Mouse (Mus musculus) embryonic fibroblast, embryonic 13.5 days (primary cell): ENCODE data around the gene Plcd1. TPM values are rescaled to one million over a fixed set of nuclear protein-coding genes. Genes with fewer than 3 reads are reported as not detected.

Source experiments
- H3K27ac ChIP-seq: 2 replicates; pipeline ENCODE4 v1.5.1; 2012; ENCODE audit warnings: low read length, control low read depth, inconsistent platforms; ENCODE audit not compliant: insufficient read depth
- H3K4me1 ChIP-seq: 2 replicates; pipeline ENCODE4 v1.6.1; 2011; ENCODE audit warnings: low read length; ENCODE audit not compliant: control insufficient read depth, insufficient read depth
- H3K4me3 ChIP-seq: 2 replicates; pipeline ENCODE4 v1.5.1; 2011; ENCODE audit warnings: mild to moderate bottlenecking, control low read depth, low read length; ENCODE audit not compliant: insufficient read depth
- CTCF ChIP-seq: IDR thresholded peaks from 2 replicates; pipeline ENCODE4 v1.5.1; 2011; ENCODE audit warnings: mild to moderate bottlenecking, control low read depth, low read length, moderate library complexity, borderline replicate concordance; ENCODE audit not compliant: insufficient read depth
- POLR2A ChIP-seq: IDR thresholded peaks from 2 replicates; pipeline ENCODE4 v1.6.1; 2011; ENCODE audit warnings: low read depth, mild to moderate bottlenecking, control low read depth, low read length, moderate library complexity
- polyA plus RNA-seq: library from polyadenylated mRNA; stranded (reverse); fragments of >200 nt; gene quantifications from 2 replicates; pipeline ENCODE4 v1.2.4, GENCODE M21; 2011; ENCODE audit warnings: low read depth; ENCODE audit not compliant: missing spikeins, insufficient read length

The Plcd1 gene
- 28.3 and 38.7 TPM in 2 replicates for polyA plus RNA-seq

DNA sequence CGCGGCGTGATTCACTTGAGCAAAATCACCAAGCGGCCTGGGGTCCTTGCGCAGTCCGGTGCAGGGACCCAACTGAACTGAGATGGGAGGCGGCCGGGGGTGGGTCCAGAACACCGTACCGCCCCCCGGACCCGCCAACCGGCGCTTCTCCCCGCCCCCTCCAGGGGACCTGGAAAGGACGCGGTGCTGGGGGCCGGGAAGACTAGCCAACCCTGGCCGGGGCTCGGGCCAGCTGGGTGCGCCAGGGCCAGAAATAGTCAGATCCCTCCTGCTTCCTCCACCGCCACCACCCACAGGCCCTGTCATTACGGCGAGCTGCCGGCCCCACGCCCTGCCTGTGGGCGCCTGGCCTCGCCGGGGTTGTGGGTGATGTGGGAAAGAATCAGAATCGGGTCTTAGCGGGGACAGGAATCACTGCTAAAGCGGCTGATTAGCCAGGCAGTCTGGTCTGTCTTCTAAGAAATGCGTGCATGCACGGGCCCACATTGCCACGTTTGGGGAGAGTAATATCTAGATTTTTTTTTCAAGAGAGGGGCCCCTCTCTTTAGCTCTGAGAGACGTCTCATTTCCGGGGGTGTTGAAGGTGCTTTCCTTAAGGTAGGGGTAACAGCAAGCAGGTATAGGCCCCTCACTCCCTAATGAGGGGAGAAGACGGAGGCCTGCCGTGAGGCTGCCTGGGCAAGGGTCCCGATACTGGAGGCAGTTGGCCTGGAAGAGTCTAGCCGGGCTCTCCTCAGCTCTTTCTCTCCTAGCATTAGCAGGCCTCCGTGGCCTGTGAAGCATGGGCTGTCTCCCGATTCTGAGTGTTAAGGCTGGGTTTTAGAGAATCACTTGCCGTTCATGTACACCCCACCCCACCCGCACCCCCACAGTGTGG lies at the start of gene Plcd1:
Gene Plcd1 (minus strand): TSS at position 84 of the 877 bp plus-strand sequence.
- Histone ChIP-seq H3K4me1 (peaks cover 5% of the 10 kb centered on the region; the same call in 1 of the 2 replicates), H3K4me3 (peak within 1 kb of the TSS; percentile 73), H3K27ac (peak within 1 kb of the TSS; percentile 83)
- TF ChIP-seq CTCF (no peak), POLR2A (peak; percentile 81)

DNA sequence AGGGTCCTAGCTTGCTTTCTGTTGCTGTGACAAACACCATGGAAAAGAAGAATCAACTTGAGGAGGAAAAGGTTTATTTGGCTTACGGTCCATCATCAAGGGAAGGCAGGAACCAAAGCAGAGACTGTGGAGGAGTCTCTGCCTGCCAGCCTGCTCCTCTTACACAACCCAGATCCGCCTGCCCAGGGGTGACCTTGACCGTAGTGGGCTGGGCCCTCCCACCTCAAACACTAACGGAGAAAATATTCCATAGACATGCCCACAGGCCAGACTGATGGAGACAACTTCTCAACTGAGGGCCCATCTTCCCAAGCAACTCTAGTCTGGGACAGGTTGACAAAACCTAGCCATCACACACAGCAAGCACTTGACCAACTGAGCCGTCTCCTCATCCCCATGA lies 48.8 kb upstream of the Plcd1 start:
- no peak overlapping the region for H3K4me3 ChIP-seq
- no peak overlapping the region for H3K27ac ChIP-seq
- H3K4me1 ChIP-seq: no peaks in the 10 kb centered on the region
- TF ChIP-seq POLR2A: no peak
- TF ChIP-seq CTCF: no peak

DNA sequence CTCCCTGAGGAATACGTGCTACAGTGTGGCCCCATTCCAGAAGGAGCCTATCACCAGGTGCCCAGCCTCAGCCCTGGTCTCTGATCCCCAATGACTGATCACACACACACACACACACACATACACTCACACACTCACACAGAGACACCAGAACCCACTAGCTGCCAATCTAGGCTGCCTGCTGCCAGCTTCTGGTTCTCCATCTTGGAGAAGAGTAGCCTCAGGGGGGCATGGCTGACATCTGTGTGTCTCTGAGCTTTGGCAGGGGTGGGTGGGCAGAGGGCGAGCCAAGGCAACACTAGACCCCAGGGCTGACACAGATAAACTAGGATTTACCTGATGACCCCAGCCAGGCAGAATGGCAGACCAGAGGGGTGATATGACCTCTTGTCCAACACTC lies 45.5 kb upstream of the Plcd1 start:
- TF ChIP-seq POLR2A: no peak
- TF ChIP-seq CTCF: no peak
- Histone ChIP-seq H3K4me3 (no peak overlapping the region), H3K27ac (no peak overlapping the region), H3K4me1 (no peaks in the 10 kb centered on the region)

DNA sequence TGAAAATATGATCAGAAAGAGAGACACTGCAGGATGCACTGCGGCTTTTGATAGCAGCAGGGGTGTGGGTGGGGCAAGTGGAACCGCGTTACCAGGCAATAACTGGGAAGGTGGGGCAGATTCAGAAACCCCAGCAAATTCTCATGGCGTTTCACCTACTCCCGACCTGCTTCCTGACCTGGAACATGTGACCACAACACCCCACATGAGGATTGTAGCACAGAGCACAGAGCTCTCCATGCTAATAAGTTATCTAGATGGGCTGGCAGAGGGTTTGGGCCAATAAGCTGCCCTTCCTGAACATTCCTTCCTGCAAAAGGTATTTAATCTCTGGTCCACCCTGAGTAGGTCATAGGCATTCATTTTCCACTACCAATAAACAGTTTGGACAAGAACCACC lies 37.4 kb upstream of the Plcd1 start:
- Histone ChIP-seq H3K4me1 (no peaks in the 10 kb centered on the region), H3K4me3 (no peak overlapping the region), H3K27ac (no peak overlapping the region)
- no peak for TF ChIP-seq CTCF
- TF ChIP-seq POLR2A: no peak

DNA sequence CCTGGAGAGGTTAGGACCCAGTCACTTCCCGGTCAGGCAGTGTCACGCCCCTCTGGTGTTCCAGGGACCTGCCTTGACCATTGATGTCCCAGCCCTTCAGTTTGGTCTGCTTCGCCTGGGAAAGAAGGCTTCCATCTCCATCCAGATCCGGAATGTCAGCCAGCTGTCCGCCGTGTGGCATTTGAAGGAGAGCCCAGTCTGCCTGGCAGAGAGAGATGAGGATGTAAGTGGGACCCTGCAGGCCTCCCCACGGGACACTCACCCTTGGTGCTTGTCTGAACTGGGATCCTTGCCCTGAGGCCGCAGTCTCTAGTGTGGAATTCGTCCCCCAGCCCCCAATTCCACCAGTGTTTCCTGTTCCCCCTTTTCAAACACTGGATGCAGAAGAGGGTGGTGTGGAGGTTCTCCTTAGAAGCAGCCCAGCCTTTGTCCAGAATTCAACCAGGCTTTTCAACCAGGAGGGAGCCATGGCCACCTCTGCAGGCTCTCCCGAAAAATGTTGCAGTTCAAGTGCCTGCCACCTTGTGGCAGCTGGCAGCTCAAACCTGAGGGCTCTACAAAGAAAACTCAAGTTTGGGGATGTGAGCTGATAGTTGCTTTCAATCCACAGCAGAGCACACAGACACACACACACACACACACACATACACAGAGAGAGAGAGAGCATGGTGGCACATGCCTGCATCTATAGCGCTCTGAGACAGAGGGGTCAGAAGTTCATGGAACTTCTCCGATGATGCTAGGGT lies 35.3 kb upstream of the Plcd1 start:
- Histone ChIP-seq H3K27ac (no peak overlapping the region), H3K4me1 (no peaks in the 10 kb centered on the region), H3K4me3 (no peak overlapping the region)
- TF ChIP-seq POLR2A: no peak
- no peak for TF ChIP-seq CTCF

DNA sequence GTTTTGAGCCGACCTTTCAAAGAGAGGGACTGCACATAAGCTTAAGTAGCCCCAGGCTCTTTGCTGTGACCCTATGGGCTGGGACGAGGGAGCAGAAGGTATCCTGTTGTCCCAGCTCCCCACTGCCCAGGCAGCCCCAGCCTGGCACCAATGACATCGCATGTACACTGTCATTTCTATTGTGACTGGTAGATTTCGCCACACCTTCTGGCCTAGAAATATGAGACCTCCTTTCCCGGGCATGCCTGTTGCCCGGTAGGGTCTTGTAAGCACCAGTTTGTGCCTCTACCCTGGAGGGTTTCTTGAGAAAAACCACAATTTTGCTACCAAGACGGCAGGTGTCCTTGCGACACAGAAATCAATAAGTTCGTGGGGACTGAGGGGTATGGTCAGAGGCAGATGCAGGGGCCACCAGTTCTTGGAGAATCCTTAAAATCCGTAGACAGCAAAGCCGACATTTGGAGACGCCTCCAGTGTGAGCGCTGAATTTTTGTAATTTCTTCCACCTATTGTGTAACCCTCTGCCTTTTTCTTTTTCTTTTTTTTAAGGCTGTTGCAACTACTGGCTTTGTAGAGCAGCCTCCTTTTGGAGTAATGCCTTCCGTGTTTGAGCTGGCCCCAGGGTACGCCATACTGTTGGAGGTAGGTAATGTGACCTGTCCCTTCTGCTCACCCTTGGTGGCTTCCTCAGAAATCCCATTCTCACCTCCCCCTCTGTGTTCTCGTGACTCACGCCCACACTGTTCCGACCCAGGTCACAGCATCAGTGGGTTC lies 29.5 kb upstream of the Plcd1 start:
- Histone ChIP-seq H3K27ac (no peak overlapping the region), H3K4me1 (no peaks in the 10 kb centered on the region), H3K4me3 (no peak overlapping the region)
- TF ChIP-seq POLR2A (no peak), CTCF (no peak)

DNA sequence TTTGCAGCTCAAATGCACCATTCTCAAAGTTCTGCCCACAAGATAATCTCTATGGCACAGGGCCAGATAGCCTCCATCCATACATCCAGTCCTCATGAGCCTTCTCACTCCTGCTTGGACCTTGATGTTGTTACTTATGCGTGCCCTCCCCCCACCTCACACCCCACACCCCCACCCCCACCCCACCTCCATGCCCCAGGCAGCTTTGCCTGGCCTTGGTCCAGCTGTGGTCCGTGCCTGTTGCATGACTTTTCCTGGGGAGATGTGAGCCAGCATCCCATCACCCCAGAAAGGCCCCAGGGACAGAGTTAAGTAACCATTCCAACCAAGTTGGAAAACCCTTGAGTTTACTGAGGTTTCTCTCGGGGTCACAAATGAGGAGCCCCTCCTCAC lies 26.9 kb upstream of the Plcd1 start:
- no peaks in the 10 kb centered on the region for H3K4me1 ChIP-seq
- TF ChIP-seq CTCF (no peak), POLR2A (no peak)
- no peak overlapping the region for H3K27ac ChIP-seq
- no peak overlapping the region for H3K4me3 ChIP-seq

DNA sequence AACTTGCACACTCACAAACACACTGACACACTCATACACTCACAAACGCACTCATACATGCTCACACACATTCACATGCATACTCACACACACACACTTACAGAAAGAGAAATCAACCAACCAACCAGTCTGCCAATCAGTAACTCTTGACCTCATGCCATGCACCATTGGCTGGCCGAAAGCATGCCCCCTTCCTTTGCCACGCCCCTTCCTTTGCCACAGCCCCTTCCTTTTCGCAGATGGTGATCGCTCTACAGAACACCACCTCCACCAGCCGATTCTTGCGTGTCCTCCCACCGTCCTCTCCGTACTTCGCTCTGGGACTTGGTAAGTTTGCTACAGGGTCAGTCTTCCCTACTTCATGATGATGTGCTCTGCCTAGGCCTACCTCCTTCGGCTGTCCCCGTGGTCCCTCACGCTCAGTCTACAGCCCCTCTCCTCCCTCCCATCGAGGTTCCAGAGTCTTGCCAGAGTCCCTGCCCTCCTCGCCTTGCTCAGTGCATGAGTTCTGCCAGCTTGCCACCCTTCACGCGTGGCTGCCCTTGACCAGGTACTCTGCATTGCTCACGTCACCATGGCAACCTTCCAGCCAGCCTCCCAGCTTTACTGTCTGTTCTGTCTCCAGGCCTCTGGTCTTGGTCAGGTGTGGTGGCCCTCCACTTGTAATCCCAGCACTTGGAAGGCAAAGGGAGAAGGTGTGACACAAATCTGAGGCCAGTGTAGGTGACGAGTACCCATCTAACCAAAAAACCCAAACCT lies 26.3 kb upstream of the Plcd1 start:
- Histone ChIP-seq H3K27ac (no peak overlapping the region), H3K4me1 (no peaks in the 10 kb centered on the region), H3K4me3 (no peak overlapping the region)
- TF ChIP-seq CTCF (no peak), POLR2A (no peak)

DNA sequence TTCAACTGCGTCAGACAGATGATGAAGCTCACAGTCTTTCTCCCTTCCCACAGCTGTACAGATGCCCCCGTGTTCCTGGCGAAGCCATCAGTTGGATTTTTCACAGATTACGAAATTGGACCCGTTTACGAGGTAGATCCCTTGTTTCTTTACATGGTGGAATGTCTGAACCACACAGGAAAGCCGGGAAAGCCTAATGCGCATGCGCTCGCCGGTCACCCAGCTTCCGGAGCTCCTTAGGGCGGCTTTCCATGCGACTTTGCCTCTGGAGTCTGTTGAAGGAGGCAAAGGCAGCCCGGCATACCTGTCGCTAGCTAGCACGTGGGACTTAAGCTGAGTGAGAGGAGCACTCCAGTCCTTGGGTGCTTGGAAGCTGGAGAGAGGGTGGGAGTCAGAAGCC lies 21.6 kb upstream of the Plcd1 start:
- TF ChIP-seq CTCF (no peak), POLR2A (no peak)
- Histone ChIP-seq H3K4me1 (no peaks in the 10 kb centered on the region), H3K4me3 (no peak overlapping the region), H3K27ac (no peak overlapping the region)
